Mouse (Mus musculus) liver, adult 2 months (tissue): ENCODE measurements around the gene Ptma.

Source experiments
- CTCF ChIP-seq: fragments of 200-500 bp; IDR thresholded peaks from 2 replicates; pipeline ENCODE4 v1.5.1; 2011; ENCODE audit warnings: low read depth, low read length, control low read depth
- POLR2A ChIP-seq: fragments of 200-500 bp; IDR thresholded peaks from 2 replicates; pipeline ENCODE4 v1.6.1; 2011; ENCODE audit warnings: low read length, control low read depth; ENCODE audit not compliant: insufficient read depth; ENCODE audit errors: extremely low read depth

GRCm38 (mm10) chr1:86501114-86501532, 25.4 kb upstream of the Ptma start:
- TF ChIP-seq CTCF (peak; percentile 70), POLR2A (no peak)
